Mouse (Mus musculus) midbrain, embryonic 16.5 days (tissue): ENCODE measurements around the gene Eps15. TPM values are rescaled to one million over a fixed set of nuclear protein-coding genes. Genes with fewer than 3 reads are reported as not detected.

Experiments used
- ATAC-seq: fragments of 200-750 bp; cut with Nextera tagmentation; 2 replicates; pipeline ENCODE4 v1.8.0; 2017; ENCODE audit warnings: moderate TSS enrichment
- H3K27ac ChIP-seq: fragments of 300-500 bp; sonication (generic); 2 replicates; pipeline ENCODE4 v1.5.1; 2014; ENCODE audit warnings: mild to moderate bottlenecking, low read length, mixed read lengths
- H3K27me3 ChIP-seq: fragments of 300-500 bp; sonication (generic); 2 replicates; pipeline ENCODE4 v1.6.1; 2014; ENCODE audit warnings: low read depth, low read length, mixed read lengths; ENCODE audit not compliant: control insufficient read depth, insufficient read depth
- H3K36me3 ChIP-seq: fragments of 300-500 bp; sonication (generic); 2 replicates; pipeline ENCODE4 v1.6.1; 2014; ENCODE audit warnings: mild to moderate bottlenecking, low read length, moderate library complexity, mixed read lengths; ENCODE audit not compliant: control insufficient read depth, insufficient read depth
- H3K4me1 ChIP-seq: fragments of 300-500 bp; sonication (generic); 2 replicates; pipeline ENCODE4 v1.6.1; 2014; ENCODE audit warnings: mild to moderate bottlenecking, low read length, mixed read lengths; ENCODE audit not compliant: control insufficient read depth, insufficient read depth
- H3K4me2 ChIP-seq: fragments of 300-500 bp; sonication (generic); 2 replicates; pipeline ENCODE4 v1.6.1; 2014; ENCODE audit warnings: mild to moderate bottlenecking, low read length, mixed read lengths
- H3K4me3 ChIP-seq: fragments of 300-500 bp; sonication (generic); 2 replicates; pipeline ENCODE4 v1.5.1; 2014; ENCODE audit warnings: low read depth, mild to moderate bottlenecking, low read length, moderate library complexity, mixed read lengths
- H3K9ac ChIP-seq: fragments of 300-500 bp; sonication (generic); 2 replicates; pipeline ENCODE4 v1.6.1; 2014; ENCODE audit warnings: low read depth, low read length, mixed read lengths
- H3K9me3 ChIP-seq: fragments of 300-500 bp; sonication (generic); replicated peaks from 2 replicates; pipeline ENCODE4 v1.6.1; 2014; ENCODE audit warnings: mild to moderate bottlenecking, low read length, mixed read lengths; ENCODE audit not compliant: control insufficient read depth, poor library complexity, severe bottlenecking
- WGBS: fragments of 180-500 bp; shearing (Covaris S2); extraction: QIAGEN DNeasy Blood & Tissue Kit; methylation state at CpG from one replicate; pipeline ENCODE4 v1.1.7; 2014; 5-methylcytosine and 5-hydroxymethylcytosine counted together
- polyA plus RNA-seq: library from polyadenylated mRNA; unstranded; fragments of >200 nt; fragmentation: Nextera tagmentation; extraction: Ambion mirVana; gene quantifications from 2 replicates; pipeline ENCODE4 v1.2.1, GENCODE M21; 2015

Eps15 gene
- polyA plus RNA-seq, 1 experiment from 2014 or later: 67.8 TPM

- 87% methylated on average over 1 of the region's 1 CpGs for WGBS
- Histone ChIP-seq H3K9me3 (no peaks in the 10 kb centered on the region), H3K27me3 (no peaks in the 10 kb centered on the region), H3K27ac (no peak overlapping the region), H3K4me2 (peak overlapping the region; percentile 28), H3K36me3 (no peaks in the 10 kb centered on the region), H3K9ac (no peak overlapping the region), H3K4me1 (no peaks in the 10 kb centered on the region), H3K4me3 (no peak overlapping the region)
- ATAC-seq: no peak
Measured at GRCm38 (mm10) chr4:109281946-109282345, 1.9 kb downstream of the Eps15 start.

- Histone ChIP-seq H3K27ac (no peak overlapping the region), H3K36me3 (no peaks in the 10 kb centered on the region), H3K9me3 (no peaks in the 10 kb centered on the region), H3K4me3 (no peak overlapping the region), H3K27me3 (no peaks in the 10 kb centered on the region), H3K4me1 (no peaks in the 10 kb centered on the region), H3K4me2 (no peak overlapping the region), H3K9ac (no peak overlapping the region)
- ATAC-seq: no peak
Measured at GRCm38 (mm10) chr4:109294629-109295028, 14.6 kb downstream of the Eps15 start.

- Histone ChIP-seq H3K27ac (no peak overlapping the region), H3K4me1 (no peaks in the 10 kb centered on the region), H3K9me3 (no peaks in the 10 kb centered on the region), H3K27me3 (no peaks in the 10 kb centered on the region), H3K4me3 (no peak overlapping the region), H3K4me2 (no peak overlapping the region), H3K36me3 (no peaks in the 10 kb centered on the region), H3K9ac (no peak overlapping the region)
- ATAC-seq: no peak
- WGBS: 77% methylated on average over 2 of the region's 2 CpGs
Measured at GRCm38 (mm10) chr4:109296510-109296909, 16.4 kb downstream of the Eps15 start.

GRCm38 (mm10) chr4:109299136-109299535 lies 19.1 kb downstream of the Eps15 start:
- ATAC-seq: no peak

GRCm38 (mm10) chr4:109316941-109317894 lies 37.1 kb downstream of the Eps15 start:
- no peak for ATAC-seq
- no peak overlapping the region for H3K4me3 ChIP-seq
- no peaks in the 10 kb centered on the region for H3K36me3 ChIP-seq

More at GRCm38 (mm10) chr4:109299136-109299535, 19.1 kb downstream of the Eps15 start:
- H3K9me3 ChIP-seq: no peaks in the 10 kb centered on the region
- H3K9ac ChIP-seq: no peak overlapping the region
- no peaks in the 10 kb centered on the region for H3K27me3 ChIP-seq
- no peak overlapping the region for H3K27ac ChIP-seq
- no peaks in the 10 kb centered on the region for H3K36me3 ChIP-seq
- no peak overlapping the region for H3K4me3 ChIP-seq
- no peaks in the 10 kb centered on the region for H3K4me1 ChIP-seq
- H3K4me2 ChIP-seq: no peak overlapping the region

GRCm38 (mm10) chr4:109336796-109337195 lies 56.7 kb downstream of the Eps15 start:
- no peak for ATAC-seq
- Histone ChIP-seq H3K36me3 (no peaks in the 10 kb centered on the region), H3K4me2 (no peak overlapping the region), H3K9ac (no peak overlapping the region), H3K4me1 (no peaks in the 10 kb centered on the region), H3K4me3 (no peak overlapping the region), H3K27ac (no peak overlapping the region), H3K27me3 (no peaks in the 10 kb centered on the region), H3K9me3 (no peaks in the 10 kb centered on the region)
- 85% methylated on average over 4 of the region's 4 CpGs for WGBS

More at GRCm38 (mm10) chr4:109316941-109317894, 37.1 kb downstream of the Eps15 start:
- H3K4me1 ChIP-seq: no peaks in the 10 kb centered on the region
- no peaks in the 10 kb centered on the region for H3K27me3 ChIP-seq
- no peaks in the 10 kb centered on the region for H3K9me3 ChIP-seq
- no peak overlapping the region for H3K27ac ChIP-seq
- H3K9ac ChIP-seq: no peak overlapping the region
- no peak overlapping the region for H3K4me2 ChIP-seq

- Histone ChIP-seq H3K27ac (no peak overlapping the region), H3K27me3 (no peaks in the 10 kb centered on the region)
- ATAC-seq: no peak
Measured at GRCm38 (mm10) chr4:109341222-109341621, 61.2 kb downstream of the Eps15 start.

GRCm38 (mm10) chr4:109342783-109343485 lies 62.9 kb downstream of the Eps15 start:
- Histone ChIP-seq H3K27ac (peak overlapping the region; percentile 79), H3K4me1 (peaks cover 7% of the 10 kb centered on the region; the same call in 1 of the 2 replicates), H3K9ac (peak overlapping the region; percentile 72), H3K4me3 (peak overlapping the region; percentile 64), H3K4me2 (peak overlapping the region; percentile 40), H3K27me3 (no peaks in the 10 kb centered on the region), H3K36me3 (no peaks in the 10 kb centered on the region), H3K9me3 (no peaks in the 10 kb centered on the region)
- ATAC-seq: peak; percentile 94
- WGBS: 19% methylated on average over 4 of the region's 4 CpGs

More at GRCm38 (mm10) chr4:109341222-109341621, 61.2 kb downstream of the Eps15 start:
- no peak overlapping the region for H3K4me3 ChIP-seq
- H3K4me1 ChIP-seq: peaks cover 7% of the 10 kb centered on the region; the same call in 1 of the 2 replicates
- H3K9ac ChIP-seq: no peak overlapping the region
- 63% methylated on average over 1 of the region's 1 CpGs for WGBS
- H3K4me2 ChIP-seq: no peak overlapping the region
- no peaks in the 10 kb centered on the region for H3K9me3 ChIP-seq
- no peaks in the 10 kb centered on the region for H3K36me3 ChIP-seq

GRCm38 (mm10) chr4:109343909-109344308 lies 63.8 kb downstream of the Eps15 start:
- H3K4me1 ChIP-seq: peaks cover 7% of the 10 kb centered on the region; the same call in 1 of the 2 replicates
- H3K9ac ChIP-seq: peak overlapping the region; percentile 74
- H3K4me3 ChIP-seq: peak overlapping the region; percentile 57
- no peaks in the 10 kb centered on the region for H3K36me3 ChIP-seq
- H3K27me3 ChIP-seq: no peaks in the 10 kb centered on the region
- WGBS: 20% methylated on average over 5 of the region's 5 CpGs
- peak; percentile 71 for ATAC-seq
- peak overlapping the region; percentile 64 for H3K4me2 ChIP-seq
- no peaks in the 10 kb centered on the region for H3K9me3 ChIP-seq
- peak overlapping the region; percentile 85 for H3K27ac ChIP-seq
